Mouse (Mus musculus): ENCODE data around the gene Slc17a4.
A peak's percentile ranks its signal among the peaks of the same experiment; 100 is the strongest.

The Slc17a4 gene

DNA sequence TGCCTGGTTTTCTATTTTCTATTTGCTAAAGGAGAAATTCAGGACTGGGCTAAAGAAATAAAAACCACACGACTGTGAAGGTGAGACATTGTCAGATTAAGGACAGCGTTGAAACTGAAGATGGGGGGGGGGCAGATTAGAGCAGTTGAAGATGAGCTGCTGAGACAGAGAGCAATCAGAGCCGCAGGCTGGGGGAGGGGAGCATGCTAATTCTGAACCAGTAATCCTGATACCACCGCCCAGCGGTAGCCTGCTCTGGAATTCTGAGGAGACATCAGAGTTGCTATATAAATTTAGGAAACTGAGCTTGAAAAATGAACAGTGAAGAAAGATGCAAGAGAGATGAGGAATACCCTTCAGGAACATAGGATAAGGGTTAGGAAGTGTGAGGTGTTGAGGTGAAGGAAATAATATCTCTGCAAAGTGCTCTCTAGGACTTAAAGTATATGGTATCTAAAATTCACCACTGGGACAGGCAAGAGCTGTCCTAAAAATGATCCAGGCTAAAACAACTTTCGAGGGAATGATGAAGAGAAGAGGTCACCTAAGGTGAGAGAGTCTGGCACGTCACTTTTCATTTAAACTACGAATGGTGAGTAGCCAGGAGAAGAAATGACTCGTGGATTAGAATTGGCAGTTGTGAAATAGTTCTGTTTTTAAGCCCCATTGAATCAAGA, 22.1 kb downstream of the Slc17a4 start:
- no peak for DNase-seq (ENCODE audit: low read depth, low spot score)

DNA sequence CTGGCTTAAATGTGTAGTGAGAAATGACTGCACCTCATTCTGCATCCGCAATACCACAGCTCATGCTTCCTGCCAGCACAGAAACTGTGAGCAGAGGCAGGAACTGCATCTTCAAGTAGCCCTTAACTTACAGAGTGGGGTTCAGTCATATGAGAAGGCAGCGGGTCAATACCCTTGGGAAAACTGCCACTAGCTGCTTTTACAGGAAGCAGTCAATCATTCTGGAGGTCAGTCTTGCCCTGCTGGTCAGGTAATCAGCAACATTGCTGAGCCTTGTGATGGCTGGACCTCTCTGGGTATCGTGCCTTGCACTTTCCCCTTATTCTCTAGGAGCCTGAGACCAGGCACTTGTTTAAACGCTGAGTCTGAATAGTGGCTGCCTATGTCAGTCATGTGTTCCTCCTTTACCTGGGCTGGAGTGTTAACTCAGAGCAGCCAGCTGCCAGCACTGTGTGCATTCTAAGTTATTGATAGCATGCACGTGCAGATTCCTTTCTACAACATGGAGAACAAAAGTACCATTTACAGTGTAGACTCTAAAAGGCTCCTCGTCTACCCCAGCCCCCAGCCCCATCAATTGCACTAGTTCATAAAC, 25.7 kb downstream of the Slc17a4 start:
- no peak for DNase-seq (ENCODE audit: low read depth, low spot score)

DNA sequence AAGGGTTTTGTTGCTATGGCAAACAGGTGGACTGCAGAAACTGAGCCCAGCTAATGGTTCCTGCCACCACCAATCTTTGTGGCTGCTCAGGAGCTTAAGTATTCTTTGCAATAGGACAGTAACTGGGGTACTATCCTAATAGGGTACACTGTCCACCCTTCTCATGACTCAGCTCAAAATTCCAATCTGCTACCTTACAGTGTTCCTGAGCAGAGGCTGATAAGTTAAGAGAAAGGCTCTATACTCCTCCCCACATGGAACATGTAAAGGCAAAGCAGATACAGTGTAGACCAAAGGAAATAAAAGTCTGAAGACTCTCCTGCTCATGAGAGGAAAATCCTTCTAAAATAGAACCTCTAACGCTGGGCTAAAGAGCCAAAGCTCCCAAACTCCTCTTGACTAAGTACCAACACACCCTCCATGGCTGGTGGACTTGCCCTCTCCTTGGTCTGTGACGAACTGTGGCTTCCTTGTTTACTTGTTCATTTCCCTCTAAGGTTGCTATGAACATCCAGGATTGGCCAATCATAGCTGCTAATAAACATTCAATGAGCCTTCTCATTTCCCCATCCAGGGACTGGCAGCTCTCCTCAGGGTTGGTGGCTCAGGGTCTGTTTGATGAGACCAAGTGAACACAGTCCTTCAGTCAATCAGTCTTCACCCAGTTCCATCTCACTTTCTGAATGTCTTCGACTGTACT, 27.6 kb downstream of the Slc17a4 start:
- no peak for DNase-seq (ENCODE audit: low read depth, low spot score)

DNA sequence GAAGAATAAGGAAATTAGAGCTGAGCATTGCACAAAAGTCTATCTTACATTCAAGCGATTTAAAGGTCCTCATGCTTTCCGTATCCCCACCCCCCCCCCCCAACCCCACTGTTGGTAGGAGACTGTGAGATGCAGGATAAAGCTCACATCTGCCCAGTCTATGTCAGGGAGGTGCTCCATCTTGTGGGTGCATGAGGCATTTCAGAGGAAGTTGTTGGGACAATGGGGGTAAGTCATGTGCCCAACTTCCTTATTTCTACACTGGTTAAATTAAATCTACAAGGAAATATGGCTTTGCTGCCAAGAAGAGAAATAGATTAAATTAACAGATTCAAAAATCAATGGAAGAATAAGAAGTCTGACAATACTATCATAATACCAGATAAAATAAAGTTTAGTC, 29.3 kb downstream of the Slc17a4 start:
- peak; percentile 32 for DNase-seq (ENCODE audit: low read depth, low spot score)

DNA sequence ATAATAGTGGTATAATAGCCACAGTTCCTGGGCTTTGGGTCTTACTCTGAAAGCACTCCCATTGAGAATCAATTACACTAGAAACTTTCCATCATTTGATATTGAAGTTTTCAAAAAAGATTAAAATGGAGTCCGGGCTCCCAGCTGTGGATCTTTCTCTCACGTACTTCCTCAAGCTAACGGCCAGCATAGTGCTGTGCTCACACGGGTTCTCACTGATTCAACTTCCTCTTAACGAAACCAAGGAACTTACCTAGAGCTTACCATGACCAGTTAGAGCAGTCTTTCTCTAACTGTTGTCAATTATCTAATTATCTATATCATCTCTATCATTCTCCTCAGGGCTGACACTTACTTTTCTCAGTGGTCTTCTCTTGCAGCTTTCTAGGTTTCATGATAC, 35.2 kb downstream of the Slc17a4 start:
- DNase-seq (ENCODE audit: low read depth, low spot score), result no peak

DNA sequence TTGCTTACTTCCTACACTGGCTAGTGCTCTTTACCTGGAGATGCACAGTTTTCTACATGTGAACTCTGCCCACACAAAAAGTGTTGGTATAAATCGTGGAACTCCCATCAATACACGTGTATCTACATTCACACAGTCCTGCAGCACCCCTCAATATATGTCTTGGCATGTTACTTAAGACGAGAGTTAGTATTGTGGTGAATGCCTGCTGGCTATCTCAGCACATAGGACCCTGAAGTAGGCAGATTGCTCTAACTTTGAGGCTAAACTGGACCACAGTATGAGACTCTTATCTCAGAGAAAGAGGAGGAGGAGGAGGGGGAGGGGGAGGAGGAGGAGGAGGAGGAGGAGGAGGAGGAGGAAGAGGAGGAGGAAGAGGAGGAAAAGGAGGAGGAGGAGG, 35.7 kb downstream of the Slc17a4 start:
- no peak for DNase-seq (ENCODE audit: low read depth, low spot score)

DNA sequence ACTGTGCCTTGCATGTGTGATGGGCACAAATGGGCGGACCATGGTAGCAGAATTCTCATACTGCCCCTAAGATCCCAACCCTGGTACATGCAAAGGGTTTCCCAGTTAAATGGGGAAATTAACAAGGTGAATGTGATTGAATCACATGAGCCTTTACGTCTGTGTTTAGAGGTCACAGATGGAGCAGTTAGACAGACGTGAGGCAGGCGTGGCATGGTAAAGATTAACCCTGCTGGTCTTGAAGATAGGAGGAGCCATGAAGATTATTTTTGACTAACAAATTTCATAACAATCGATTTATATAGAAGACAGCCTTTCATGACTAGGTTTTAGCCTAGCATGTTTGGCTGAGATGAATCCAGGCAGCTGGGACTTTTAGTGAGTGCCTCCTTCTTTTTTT, 41.7 kb downstream of the Slc17a4 start:
- DNase-seq (ENCODE audit: low read depth, low spot score), result no peak

DNA sequence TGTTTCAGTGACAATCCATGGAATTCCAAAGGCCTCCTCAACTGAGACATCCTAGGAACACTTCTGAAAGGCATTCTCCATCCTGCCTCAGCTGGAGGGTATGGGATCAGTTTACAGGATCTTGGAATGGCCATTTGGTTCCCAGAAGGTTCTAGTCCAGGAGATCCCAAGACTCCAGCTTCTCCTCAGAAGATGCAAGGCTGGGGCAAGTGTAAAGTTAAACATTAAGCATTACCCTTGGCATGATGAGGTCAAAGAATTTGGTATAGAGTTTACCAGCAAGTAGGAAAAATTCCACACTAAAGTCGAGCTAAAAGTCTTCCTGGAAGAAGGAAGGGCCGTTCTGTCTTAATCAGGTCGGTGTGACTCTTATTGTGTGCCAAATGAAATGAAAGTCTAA, 44.8 kb downstream of the Slc17a4 start:
- no peak for DNase-seq (ENCODE audit: low read depth, low spot score)

DNA sequence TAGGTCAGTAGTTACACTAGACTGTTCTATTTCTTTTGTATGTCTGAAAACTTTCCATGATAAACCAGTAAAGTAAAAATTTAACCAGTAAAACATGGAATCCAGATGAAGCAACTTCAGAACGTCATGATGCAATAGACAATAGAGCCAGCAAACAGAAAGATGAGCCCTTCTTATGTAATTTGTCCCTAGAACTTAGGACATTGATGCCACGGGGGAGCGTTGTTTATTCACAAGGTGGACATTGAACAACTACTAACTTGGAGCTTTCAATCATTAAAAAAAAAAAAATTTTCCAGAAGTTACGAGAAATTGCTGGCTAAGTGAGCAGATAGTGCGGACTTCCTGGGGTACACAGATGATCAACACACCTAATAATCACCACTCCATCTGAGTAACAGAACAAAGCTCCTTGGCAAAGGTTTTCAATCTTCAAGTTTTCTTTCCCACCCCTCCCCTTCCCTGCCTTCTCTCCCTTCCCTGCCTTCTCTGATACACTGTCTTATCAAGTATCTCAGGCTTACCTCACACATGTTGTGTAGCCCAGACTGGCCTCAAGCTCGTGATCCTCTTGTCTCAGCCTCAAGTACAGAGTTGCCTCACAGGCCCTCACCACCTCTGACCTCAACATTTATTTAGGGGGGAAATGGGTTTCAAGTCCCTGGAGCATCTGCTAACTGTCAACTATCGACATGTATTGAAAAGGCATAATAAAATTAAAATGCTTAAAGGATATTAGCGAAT, 45.8 kb downstream of the Slc17a4 start:
- no peak for DNase-seq (ENCODE audit: low read depth, low spot score)

DNA sequence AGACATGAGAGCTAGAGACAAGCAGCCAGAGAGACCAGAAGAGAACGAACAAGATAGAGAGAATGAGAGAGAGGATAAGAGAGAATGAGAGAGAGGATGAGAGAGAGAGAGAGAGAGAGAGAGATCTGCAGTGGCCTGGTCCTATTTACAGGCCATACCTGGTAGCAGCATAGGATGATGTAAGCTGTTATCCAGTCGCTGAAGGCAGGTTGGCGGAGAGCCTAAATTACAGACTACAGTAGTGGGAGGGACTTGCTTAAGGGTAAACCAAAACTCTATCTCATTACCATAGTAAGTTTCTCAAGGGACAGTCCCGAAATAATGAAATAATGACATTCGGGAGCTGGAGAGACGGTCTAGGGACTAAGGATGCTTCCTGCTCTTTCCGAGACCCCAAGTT, 47.4 kb downstream of the Slc17a4 start, which contains the start of gene Slc17a1:
Gene Slc17a1, plus strand, starts transcription at position 346 of the 400 bp plus-strand sequence.
- DNase-seq (ENCODE audit: low read depth, low spot score), result no peak

DNA sequence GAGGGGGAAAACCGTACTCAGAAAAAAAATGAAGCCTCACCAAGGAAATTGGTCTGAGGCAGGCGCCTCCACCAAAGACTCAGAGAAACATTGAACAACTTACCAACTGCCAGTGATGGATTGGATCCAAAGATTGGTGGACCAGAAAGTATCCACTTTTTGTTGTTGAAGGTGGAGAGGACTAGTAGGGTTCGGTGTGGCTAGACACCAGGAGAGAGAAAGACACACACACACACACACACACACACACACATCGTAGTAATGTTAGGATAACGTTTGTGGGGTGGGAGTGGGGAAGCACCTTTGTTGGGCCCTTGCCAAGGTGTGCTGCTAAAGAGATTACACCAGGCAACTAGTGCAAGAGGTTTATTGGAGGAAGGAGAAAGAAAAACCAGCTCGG, 47.8 kb downstream of the Slc17a4 start:
- no peak for DNase-seq (ENCODE audit: low read depth, low spot score)

DNA sequence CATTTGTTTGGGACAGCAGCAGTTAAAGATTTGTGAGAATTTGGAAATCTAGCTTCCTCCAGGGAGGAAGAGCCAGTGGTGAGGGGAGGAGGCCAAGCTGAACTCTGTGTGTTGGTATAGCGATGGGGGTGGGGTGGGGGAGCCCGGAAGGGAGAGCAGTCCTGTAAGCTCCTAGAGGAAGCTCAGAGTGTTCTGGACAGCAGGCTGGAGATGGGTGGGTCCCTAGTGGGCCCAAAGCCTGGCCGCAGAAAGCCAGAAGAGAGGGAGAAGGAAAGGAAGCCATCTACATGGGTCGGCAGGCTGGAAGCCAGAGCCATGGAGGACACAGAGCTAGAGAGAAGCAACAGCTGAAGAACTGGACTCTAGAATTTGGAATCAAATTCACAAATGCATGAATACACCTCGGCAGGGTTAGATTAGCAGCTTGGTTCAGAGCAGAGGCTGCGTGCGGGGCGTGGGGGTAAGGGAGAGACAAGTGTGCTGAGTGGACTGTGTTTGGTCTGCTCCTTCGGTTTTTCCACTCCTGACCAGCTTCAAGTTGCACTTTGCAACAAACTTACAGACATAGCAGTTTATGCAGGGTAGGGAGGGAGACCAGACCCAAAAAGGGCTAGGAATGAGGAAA, 48.6 kb downstream of the Slc17a4 start:
- DNase-seq (ENCODE audit: low read depth, low spot score), result no peak

DNA sequence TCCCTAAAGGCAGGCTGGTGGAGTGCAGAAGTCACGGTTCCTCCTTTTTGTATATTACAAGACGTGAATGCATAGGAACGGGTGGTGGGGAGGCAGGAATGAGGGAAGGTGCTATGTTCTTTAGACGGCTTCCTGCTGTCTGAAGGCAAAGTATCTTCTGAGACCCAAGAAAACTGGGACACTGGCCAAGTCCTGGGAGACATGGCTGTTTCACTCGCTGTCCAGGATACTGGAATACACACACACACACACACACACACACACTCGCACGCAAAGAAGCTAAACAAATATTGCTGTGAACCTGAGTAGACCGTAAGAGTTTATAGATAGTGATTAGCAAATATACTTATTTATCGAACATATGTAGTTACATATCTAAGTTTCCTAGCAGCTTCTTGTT, 50.1 kb downstream of the Slc17a4 start:
- DNase-seq (ENCODE audit: low read depth, low spot score), result no peak

DNA sequence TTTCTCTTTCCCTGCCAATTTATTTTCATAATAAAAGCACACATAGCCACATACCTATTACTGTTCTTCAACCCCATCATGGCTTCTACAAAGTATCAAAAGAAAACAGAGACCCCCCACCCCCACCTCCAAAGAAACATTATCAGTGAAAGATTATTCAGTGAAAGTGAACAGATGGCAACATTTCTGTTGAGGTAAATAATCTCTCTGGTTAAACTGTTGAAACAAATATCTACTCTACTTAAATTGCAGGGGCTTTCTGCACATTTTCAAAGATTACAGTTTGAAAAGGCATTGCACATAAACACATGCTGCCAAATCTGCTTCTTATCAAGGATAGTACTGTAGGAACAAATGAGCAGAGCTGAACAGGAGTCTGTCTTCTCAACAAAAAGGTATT, 53.0 kb downstream of the Slc17a4 start:
- DNase-seq (ENCODE audit: low read depth, low spot score), result no peak

DNA sequence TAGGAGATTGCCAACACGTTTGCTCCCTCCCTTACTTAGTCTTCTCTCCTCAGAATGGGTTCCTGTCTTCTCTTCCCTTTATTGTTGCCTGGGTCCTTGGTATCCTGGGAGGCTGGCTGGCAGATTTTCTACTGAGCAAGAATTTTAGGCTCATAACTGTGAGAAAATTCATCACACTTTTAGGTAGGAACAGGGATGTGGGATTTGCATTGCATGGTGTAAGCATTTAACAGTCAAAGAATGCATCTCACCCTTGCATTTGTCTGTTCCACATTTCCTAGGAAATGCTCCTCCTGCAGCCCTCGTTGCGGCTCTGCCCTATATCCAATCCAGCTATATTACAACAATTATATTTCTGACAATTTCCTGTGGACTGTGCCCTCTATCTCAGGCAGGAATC, 58.4 kb downstream of the Slc17a4 start:
- no peak for DNase-seq (ENCODE audit: low read depth, low spot score)

DNA sequence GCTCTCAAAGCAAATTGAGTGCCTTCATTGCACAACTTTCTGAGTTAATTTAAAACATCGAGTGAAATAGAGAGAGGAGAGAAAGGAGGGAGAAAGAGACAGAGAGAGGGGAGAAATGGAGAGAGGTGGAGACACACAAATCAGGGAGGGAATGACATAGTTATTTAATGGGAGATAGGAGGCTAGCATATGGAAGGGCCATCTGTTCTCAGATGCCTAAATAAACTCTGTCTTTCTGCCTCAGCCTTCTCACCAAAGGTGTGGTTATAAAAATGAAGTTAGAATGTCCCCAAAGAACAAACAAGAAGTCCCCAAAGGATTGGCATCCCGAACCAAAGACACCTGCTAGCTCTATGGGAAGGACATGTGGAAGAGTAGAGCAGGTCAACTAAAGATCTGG, 65.5 kb downstream of the Slc17a4 start:
- DNase-seq (ENCODE audit: low read depth, low spot score), result no peak
